Mouse (Mus musculus) heart, adult 2 months (tissue): Measurements from ENCODE around the gene Nop2. TPM values are rescaled to one million over a fixed set of nuclear protein-coding genes. Genes with fewer than 3 reads are reported as not detected.

Experiments
- DNase-seq, 2 experiments: peaks; one replicate each; pipeline ENCODE4 v3.0.0; 2021
- H3K27ac ChIP-seq: fragments of 200-600 bp; 2 replicates; pipeline ENCODE4 v1.8.1; 2022
- H3K27me3 ChIP-seq: fragments of 200-500 bp; 2 replicates; pipeline ENCODE4 v1.6.1; 2012; ENCODE audit warnings: mild to moderate bottlenecking, low read length, inconsistent platforms, mixed read lengths; ENCODE audit not compliant: control insufficient read depth, insufficient read depth
- H3K36me3 ChIP-seq: fragments of 200-500 bp; 2 replicates; pipeline ENCODE4 v1.6.1; 2012; ENCODE audit warnings: low read length, inconsistent platforms; ENCODE audit not compliant: control insufficient read depth, insufficient read depth
- H3K4me1 ChIP-seq: fragments of 200-500 bp; 2 replicates; pipeline ENCODE4 v1.6.1; 2011; ENCODE audit warnings: low read length; ENCODE audit not compliant: control insufficient read depth, insufficient read depth
- H3K4me3 ChIP-seq: fragments of 200-600 bp; 2 replicates; pipeline ENCODE4 v1.8.1; 2022
- H3K79me2 ChIP-seq: fragments of 200-500 bp; replicated peaks from 2 replicates; pipeline ENCODE4 v1.6.1; 2012; ENCODE audit warnings: mild to moderate bottlenecking, inconsistent platforms, low read length, moderate library complexity, mixed read lengths; ENCODE audit not compliant: control insufficient read depth, insufficient read depth
- H3K9ac ChIP-seq: fragments of 200-500 bp; 2 replicates; pipeline ENCODE4 v1.6.1; 2012; ENCODE audit warnings: low read depth, mild to moderate bottlenecking, control low read depth, inconsistent platforms, low read length, mixed read lengths
- CTCF ChIP-seq: fragments of 200-600 bp; IDR thresholded peaks from 2 replicates; pipeline ENCODE4 v1.8.1; 2022; ENCODE audit warnings: antibody characterized with exemption, mild to moderate bottlenecking, moderate library complexity
- EP300 ChIP-seq: fragments of 200-500 bp; IDR thresholded peaks from 2 replicates; pipeline ENCODE4 v1.6.1; 2011; ENCODE audit warnings: low read depth, low read length, control low read depth; ENCODE audit not compliant: insufficient read depth
- POLR2A ChIP-seq: fragments of 200-500 bp; IDR thresholded peaks from 2 replicates; pipeline ENCODE4 v1.6.1; 2011; ENCODE audit warnings: mild to moderate bottlenecking, low read depth, low read length, control low read depth; ENCODE audit not compliant: insufficient read depth
- WGBS: fragments of 180-500 bp; shearing (Covaris S2); methylation state at CpG from one replicate; pipeline ENCODE4 v1.1.7; 2018; 5-methylcytosine and 5-hydroxymethylcytosine counted together
- intact Hi-C: fragments of 180-260 bp; cut with DNase I; formaldehyde crosslinking; loops from one replicate; pipeline ENCODE4 v1.15.1; 2025
- polyA plus RNA-seq: library from polyadenylated mRNA; depleted of rRNA; stranded (reverse); fragments of >200 nt; gene quantifications from 2 replicates; pipeline ENCODE4 v1.2.3, GENCODE M21; 2012
- total RNA-seq, 2 experiments: library from RNA; stranded (reverse); gene quantifications; 2 replicates each; pipeline ENCODE4 v1.2.3; 2021

Nop2 gene
- total and polyA plus RNA-seq, 3 experiments: 8.3 to 20.3 (median 18.9) TPM

GRCm38 (mm10) chr6:125152212-125153017 is 20.7 kb downstream of the Nop2 start:
- Histone ChIP-seq H3K27ac (peak overlapping the region; percentile 28; the same call in 1 of the 2 replicates), H3K36me3 (peaks cover 3% of the 10 kb centered on the region; the same call in 1 of the 2 replicates), H3K4me1 (peaks cover 22% of the 10 kb centered on the region), H3K27me3 (no peaks in the 10 kb centered on the region), H3K4me3 (no peak overlapping the region), H3K9ac (0 out of 2 replicates have a peak overlapping the region, but pooled peaks have one; percentile 13), H3K79me2 (peaks cover 3% of the 10 kb centered on the region; the same call in 1 of the 2 replicates)
- DNase-seq: peak; percentile 74 to 79
- TF ChIP-seq EP300: no peak
- no peak for TF ChIP-seq POLR2A
- TF ChIP-seq CTCF: no peak
- intact Hi-C loops: no loop called here
- 66% methylated on average over 22 of the region's 22 CpGs for WGBS

- no peak overlapping the region for H3K9ac ChIP-seq
- no peaks in the 10 kb centered on the region for H3K27me3 ChIP-seq
These were observed 21.3 kb downstream of the Nop2 start for GRCm38 (mm10) chr6:125153018-125153389.

GRCm38 (mm10) chr6:125153682-125154081 is 22.0 kb downstream of the Nop2 start:
- H3K79me2 ChIP-seq: peaks cover 3% of the 10 kb centered on the region; the same call in 1 of the 2 replicates
- no peak overlapping the region for H3K9ac ChIP-seq
- TF ChIP-seq CTCF (no peak), EP300 (no peak), POLR2A (no peak)
- no peaks in the 10 kb centered on the region for H3K27me3 ChIP-seq
- DNase-seq: no peak
- peaks cover 3% of the 10 kb centered on the region; the same call in 1 of the 2 replicates for H3K36me3 ChIP-seq
- WGBS: 92% methylated on average over 4 of the region's 4 CpGs
- peaks cover 13% of the 10 kb centered on the region for H3K4me1 ChIP-seq
- H3K4me3 ChIP-seq: no peak overlapping the region
- no peak overlapping the region for H3K27ac ChIP-seq
- intact Hi-C loops: no loop called here

More at GRCm38 (mm10) chr6:125153018-125153389, 21.3 kb downstream of the Nop2 start:
- no peak for DNase-seq
- peaks cover 3% of the 10 kb centered on the region; the same call in 1 of the 2 replicates for H3K79me2 ChIP-seq
- no peak overlapping the region for H3K27ac ChIP-seq
- H3K4me3 ChIP-seq: no peak overlapping the region
- 82% methylated on average over 5 of the region's 5 CpGs for WGBS
- H3K4me1 ChIP-seq: peaks cover 18% of the 10 kb centered on the region
- TF ChIP-seq CTCF (no peak), POLR2A (no peak), EP300 (no peak)
- intact Hi-C loops: no loop called here
- peaks cover 3% of the 10 kb centered on the region; the same call in 1 of the 2 replicates for H3K36me3 ChIP-seq

GRCm38 (mm10) chr6:125154550-125154949 is 22.8 kb downstream of the Nop2 start:
- TF ChIP-seq CTCF: peak; percentile 50
- no peak for TF ChIP-seq POLR2A
- Histone ChIP-seq H3K9ac (no peak overlapping the region), H3K27ac (no peak overlapping the region), H3K27me3 (no peaks in the 10 kb centered on the region), H3K4me3 (no peak overlapping the region), H3K4me1 (peaks cover 5% of the 10 kb centered on the region), H3K79me2 (peaks cover 3% of the 10 kb centered on the region; the same call in 1 of the 2 replicates), H3K36me3 (peaks cover 3% of the 10 kb centered on the region; the same call in 1 of the 2 replicates)
- DNase-seq: no peak
- intact Hi-C loops: no loop called here

GRCm38 (mm10) chr6:125155262-125155661 is 23.6 kb downstream of the Nop2 start:
- Histone ChIP-seq H3K4me1 (peaks cover under 1% of the 10 kb centered on the region; the same call in 1 of the 2 replicates), H3K9ac (no peak overlapping the region), H3K27ac (no peak overlapping the region), H3K27me3 (no peaks in the 10 kb centered on the region), H3K4me3 (no peak overlapping the region), H3K79me2 (peaks cover 3% of the 10 kb centered on the region; the same call in 1 of the 2 replicates), H3K36me3 (no peaks in the 10 kb centered on the region)
- DNase-seq: no peak
- WGBS: 93% methylated on average over 8 of the region's 8 CpGs
- TF ChIP-seq CTCF (no peak), EP300 (no peak), POLR2A (no peak)
- intact Hi-C loops: no loop called here

GRCm38 (mm10) chr6:125156491-125156890 is 24.8 kb downstream of the Nop2 start:
- intact Hi-C loops: no loop called here
- Histone ChIP-seq H3K4me1 (peaks cover 7% of the 10 kb centered on the region), H3K27ac (no peak overlapping the region), H3K36me3 (peaks cover 3% of the 10 kb centered on the region), H3K9ac (no peak overlapping the region), H3K79me2 (peaks cover 3% of the 10 kb centered on the region; the same call in 1 of the 2 replicates), H3K27me3 (no peaks in the 10 kb centered on the region), H3K4me3 (no peak overlapping the region)
- WGBS: 94% methylated on average over 3 of the region's 3 CpGs
- TF ChIP-seq EP300: no peak
- TF ChIP-seq POLR2A: no peak
- TF ChIP-seq CTCF: no peak
- no peak for DNase-seq
